Mouse (Mus musculus): Measurements from ENCODE around the gene Adam1b. TPM values are rescaled to one million over a fixed set of nuclear protein-coding genes. Genes with fewer than 3 reads are reported as not detected.
A peak's percentile ranks its signal among the peaks of the same experiment; 100 is the strongest.
"Not testable (repeated sequence)": the region's sequence is repeated elsewhere in the genome, so short reads cannot be mapped to it uniquely, and the experiment has no call there.

The Adam1b gene
- polyA plus RNA-seq, 1 experiment, result not detected

GRCm38 (mm10) chr5:121526961-121527360, 23.7 kb upstream of the Adam1b start:
- Histone ChIP-seq H3K4me3 (ENCODE audit: low read depth, low read length) (no peak overlapping the region), H3K4me1 (ENCODE audit: control insufficient read depth, insufficient read depth, insufficient read length, low read length) (no peaks in the 10 kb centered on the region), H3K27ac (ENCODE audit: insufficient read depth, low read depth, low read length) (no peak overlapping the region), H3K27me3 (ENCODE audit: control insufficient read depth, insufficient read depth, low read length) (no peaks in the 10 kb centered on the region), H3K36me3 (ENCODE audit: control insufficient read depth, insufficient read depth, low read length) (peaks cover 79% of the 10 kb centered on the region)
- TF ChIP-seq POLR2A (IDR thresholded peaks at IDR 0.05; ENCODE audit: low read depth, low read length) (no peak), CTCF (IDR thresholded peaks at IDR 0.05; ENCODE audit: extremely low read depth, insufficient read length, insufficient replicate concordance, low read depth, low read length) (no peak)
- 89% methylated on average over 8 of the region's 8 CpGs for WGBS

GRCm38 (mm10) chr5:121526526-121526925, 23.3 kb upstream of the Adam1b start:
- WGBS, result 92% methylated on average over 7 of the region's 7 CpGs
- Histone ChIP-seq H3K27me3 (ENCODE audit: control insufficient read depth, insufficient read depth, low read length) (no peaks in the 10 kb centered on the region), H3K4me3 (ENCODE audit: low read depth, low read length) (no peak overlapping the region), H3K36me3 (ENCODE audit: control insufficient read depth, insufficient read depth, low read length) (peaks cover 80% of the 10 kb centered on the region), H3K4me1 (ENCODE audit: control insufficient read depth, insufficient read depth, insufficient read length, low read length) (no peaks in the 10 kb centered on the region), H3K27ac (ENCODE audit: insufficient read depth, low read depth, low read length) (no peak overlapping the region)
- TF ChIP-seq CTCF (IDR thresholded peaks at IDR 0.05; ENCODE audit: extremely low read depth, insufficient read length, insufficient replicate concordance, low read depth, low read length), result no peak
- TF ChIP-seq POLR2A (IDR thresholded peaks at IDR 0.05; ENCODE audit: low read depth, low read length), result no peak

GRCm38 (mm10) chr5:121525774-121526450, 22.7 kb upstream of the Adam1b start:
- WGBS, result 92% methylated on average over 14 of the region's 14 CpGs
- Histone ChIP-seq H3K4me1 (ENCODE audit: control insufficient read depth, insufficient read depth, insufficient read length, low read length) (no peaks in the 10 kb centered on the region), H3K27me3 (ENCODE audit: control insufficient read depth, insufficient read depth, low read length) (no peaks in the 10 kb centered on the region), H3K4me3 (ENCODE audit: low read depth, low read length) (no peak overlapping the region), H3K36me3 (ENCODE audit: control insufficient read depth, insufficient read depth, low read length) (peaks cover 80% of the 10 kb centered on the region), H3K27ac (ENCODE audit: insufficient read depth, low read depth, low read length) (no peak overlapping the region)
- TF ChIP-seq CTCF (IDR thresholded peaks at IDR 0.05; ENCODE audit: extremely low read depth, insufficient read length, insufficient replicate concordance, low read depth, low read length) (no peak), POLR2A (IDR thresholded peaks at IDR 0.05; ENCODE audit: low read depth, low read length) (no peak)

GRCm38 (mm10) chr5:121519758-121520157, 16.5 kb upstream of the Adam1b start:
- H3K4me3 ChIP-seq (ENCODE audit: low read depth, low read length); H3K27me3 ChIP-seq (ENCODE audit: control insufficient read depth, insufficient read depth, low read length); H3K4me1 ChIP-seq (ENCODE audit: control insufficient read depth, insufficient read depth, insufficient read length, low read length); H3K27ac ChIP-seq (ENCODE audit: insufficient read depth, low read depth, low read length): not testable (repeated sequence)
- H3K36me3 ChIP-seq (ENCODE audit: control insufficient read depth, insufficient read depth, low read length), result peaks cover 31% of the 10 kb centered on the region
- WGBS, result 82% methylated on average over 11 of the region's 17 CpGs

GRCm38 (mm10) chr5:121518983-121519382, 15.7 kb upstream of the Adam1b start:
- Histone ChIP-seq H3K36me3 (ENCODE audit: control insufficient read depth, insufficient read depth, low read length) (peaks cover 24% of the 10 kb centered on the region), H3K27me3 (ENCODE audit: control insufficient read depth, insufficient read depth, low read length) (no peaks in the 10 kb centered on the region), H3K4me1 (ENCODE audit: control insufficient read depth, insufficient read depth, insufficient read length, low read length) (no peaks in the 10 kb centered on the region), H3K27ac (ENCODE audit: insufficient read depth, low read depth, low read length) (no peak overlapping the region), H3K4me3 (ENCODE audit: low read depth, low read length) (no peak overlapping the region)
- WGBS, result 91% methylated on average over 9 of the region's 9 CpGs
- no peak for TF ChIP-seq POLR2A (IDR thresholded peaks at IDR 0.05; ENCODE audit: low read depth, low read length)

- Histone ChIP-seq H3K4me1 (ENCODE audit: control insufficient read depth, insufficient read depth, insufficient read length, low read length) (peaks cover 9% of the 10 kb centered on the region; the same call in 1 of the 2 replicates), H3K36me3 (ENCODE audit: control insufficient read depth, insufficient read depth, low read length) (no peaks in the 10 kb centered on the region), H3K27ac (ENCODE audit: insufficient read depth, low read depth, low read length) (peak overlapping the region; percentile 83), H3K27me3 (ENCODE audit: control insufficient read depth, insufficient read depth, low read length) (no peaks in the 10 kb centered on the region), H3K4me3 (ENCODE audit: low read depth, low read length) (no peak overlapping the region)
- TF ChIP-seq CTCF (IDR thresholded peaks at IDR 0.05; ENCODE audit: extremely low read depth, insufficient read length, insufficient replicate concordance, low read depth, low read length), result no peak
- TF ChIP-seq POLR2A (IDR thresholded peaks at IDR 0.05; ENCODE audit: low read depth, low read length), result no peak
- WGBS, result 37% methylated on average over 7 of the region's 7 CpGs
These were observed 6.8 kb upstream of the Adam1b start for GRCm38 (mm10) chr5:121510009-121510408.

GRCm38 (mm10) chr5:121506846-121507245, 3.6 kb upstream of the Adam1b start:
- no peaks in the 10 kb centered on the region for H3K36me3 ChIP-seq (ENCODE audit: control insufficient read depth, insufficient read depth, low read length)
- H3K27ac ChIP-seq (ENCODE audit: insufficient read depth, low read depth, low read length), result no peak overlapping the region
- H3K27me3 ChIP-seq (ENCODE audit: control insufficient read depth, insufficient read depth, low read length), result no peaks in the 10 kb centered on the region
- H3K4me3 ChIP-seq (ENCODE audit: low read depth, low read length), result no peak overlapping the region
- peaks cover 9% of the 10 kb centered on the region; the same call in 1 of the 2 replicates for H3K4me1 ChIP-seq (ENCODE audit: control insufficient read depth, insufficient read depth, insufficient read length, low read length)
- TF ChIP-seq CTCF (IDR thresholded peaks at IDR 0.05; ENCODE audit: extremely low read depth, insufficient read length, insufficient replicate concordance, low read depth, low read length) (no peak), POLR2A (IDR thresholded peaks at IDR 0.05; ENCODE audit: low read depth, low read length) (no peak)
- 41% methylated on average over 1 of the region's 1 CpGs for WGBS

GRCm38 (mm10) chr5:121501424-121501996, 1.7 kb downstream of the Adam1b start:
- not testable (repeated sequence) for H3K27me3 ChIP-seq (ENCODE audit: control insufficient read depth, insufficient read depth, low read length); H3K4me1 ChIP-seq (ENCODE audit: control insufficient read depth, insufficient read depth, insufficient read length, low read length); H3K4me3 ChIP-seq (ENCODE audit: low read depth, low read length); H3K36me3 ChIP-seq (ENCODE audit: control insufficient read depth, insufficient read depth, low read length); H3K27ac ChIP-seq (ENCODE audit: insufficient read depth, low read depth, low read length)
- WGBS, result 64% methylated on average over 12 of the region's 17 CpGs
